Mouse (Mus musculus): Measurements from ENCODE around the gene Zc3h8.

Zc3h8 gene

DNA sequence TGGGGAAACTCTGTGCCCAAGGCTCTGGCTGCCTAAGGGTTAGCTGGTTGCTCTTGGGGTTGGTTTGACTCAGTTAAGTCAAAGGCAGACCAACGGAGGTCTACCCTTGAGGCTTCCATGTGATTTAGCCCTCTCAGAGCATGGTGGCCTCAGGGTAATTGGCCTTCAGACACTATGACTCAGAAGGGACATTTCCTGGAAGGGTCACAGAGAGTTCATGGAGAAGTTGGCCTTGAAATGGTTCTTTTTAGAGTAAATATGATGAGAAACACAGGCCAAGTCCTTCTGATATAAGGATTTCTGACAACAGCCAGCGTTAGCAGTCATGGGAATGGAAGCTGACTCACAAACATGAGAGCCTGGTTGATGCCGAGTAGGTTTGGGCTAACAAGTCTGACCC lies 40.2 kb downstream of the Zc3h8 start:
- in situ Hi-C loops (cut with MboI; ENCODE audit: low pct_unique_long_range_greater_than_20kb in 1 of 2, low sequenced_read_pairs in 2 of 2, unreplicated experiment in 1 of 2): no loop called here

DNA sequence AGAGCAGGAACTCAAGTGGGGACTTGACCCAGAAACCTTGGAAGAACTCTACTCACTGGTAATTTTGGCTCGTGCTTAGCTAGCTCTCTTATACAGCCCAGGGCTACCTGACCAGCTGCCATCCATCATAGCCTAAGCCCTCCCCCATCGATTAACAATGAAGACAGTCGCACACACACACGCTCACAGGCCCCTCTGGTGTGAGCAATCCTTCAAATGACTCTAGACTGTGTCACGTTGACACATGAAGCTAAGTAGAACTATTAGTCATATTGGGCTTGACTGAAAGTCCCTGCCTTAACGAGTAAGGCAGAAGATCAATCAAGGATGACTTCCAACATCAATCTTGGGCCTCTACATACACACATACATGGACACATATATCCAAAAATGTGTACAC lies 41.0 kb downstream of the Zc3h8 start:
- in situ Hi-C loops (cut with MboI; ENCODE audit: low pct_unique_long_range_greater_than_20kb in 1 of 2, low sequenced_read_pairs in 2 of 2, unreplicated experiment in 1 of 2): no loop called here

DNA sequence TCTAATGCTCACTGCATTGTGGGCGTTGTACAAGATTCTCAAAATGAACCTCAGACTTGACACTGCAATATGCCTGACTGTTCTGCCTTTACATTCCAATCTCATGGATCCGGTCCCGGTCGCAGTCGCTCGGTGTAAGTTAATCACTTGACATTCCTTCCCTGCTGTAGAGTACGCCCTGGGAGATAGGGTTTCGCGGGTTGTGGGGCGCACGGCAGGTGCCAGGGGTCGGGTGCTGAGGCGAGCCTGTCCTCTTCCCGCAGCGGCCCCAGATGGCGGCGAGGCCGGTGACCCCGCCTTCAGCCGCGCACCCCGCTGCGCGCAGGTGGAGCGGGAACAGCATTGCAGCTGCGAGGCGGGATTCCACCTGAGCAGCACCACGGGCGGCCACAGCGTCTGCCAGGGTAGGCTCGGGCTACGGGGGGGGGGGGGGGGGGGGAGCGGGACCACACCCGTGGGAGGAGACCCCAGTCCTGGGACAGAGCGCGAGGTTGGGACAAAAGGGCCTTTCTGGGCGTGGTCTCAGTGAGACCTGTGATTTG lies 51.6 kb downstream of the Zc3h8 start:
- in situ Hi-C loops (cut with MboI; ENCODE audit: low pct_unique_long_range_greater_than_20kb in 1 of 2, low sequenced_read_pairs in 2 of 2, unreplicated experiment in 1 of 2): loop anchor here (10.0 to 25.0 kb wide), 2 partner anchors 163 to 370 kb away; no protein-coding TSS in a partner anchor

DNA sequence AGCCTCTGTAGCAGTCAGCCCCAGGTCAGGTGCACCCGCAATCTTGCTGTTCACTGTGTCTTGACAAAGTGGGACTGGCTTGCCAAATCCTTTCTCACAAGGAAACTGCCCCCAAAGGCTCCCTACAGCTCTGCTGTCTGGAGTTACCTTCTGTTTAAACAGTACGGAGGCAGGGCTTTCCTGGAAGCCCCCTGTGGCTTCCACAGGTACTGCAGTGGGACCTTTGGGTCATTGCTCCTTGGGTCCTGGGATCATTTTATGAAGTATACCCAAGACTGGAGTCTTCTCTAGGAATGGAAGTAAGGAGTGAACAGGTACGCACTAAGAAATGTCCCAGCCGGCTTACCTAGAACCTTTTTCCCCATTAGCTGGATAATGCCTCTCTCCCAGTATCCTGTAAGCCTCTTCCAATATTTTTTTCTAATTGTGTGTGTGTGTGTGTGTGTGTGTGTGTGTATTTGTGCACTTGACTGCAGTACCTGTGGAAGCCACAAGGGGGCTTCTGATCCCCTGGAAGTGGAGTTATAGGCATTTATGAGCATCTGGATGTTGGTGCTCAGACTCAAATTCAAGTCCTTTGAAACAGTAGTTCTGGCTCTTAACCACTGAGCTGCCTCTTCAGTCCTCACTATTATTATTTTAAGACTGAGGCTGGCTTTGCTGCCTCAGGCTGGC lies 53.1 kb downstream of the Zc3h8 start:
- in situ Hi-C loops (cut with MboI; ENCODE audit: low pct_unique_long_range_greater_than_20kb in 1 of 2, low sequenced_read_pairs in 2 of 2, unreplicated experiment in 1 of 2): loop anchor here (10.0 to 25.0 kb wide), 2 partner anchors 164 to 372 kb away; no protein-coding TSS in a partner anchor

DNA sequence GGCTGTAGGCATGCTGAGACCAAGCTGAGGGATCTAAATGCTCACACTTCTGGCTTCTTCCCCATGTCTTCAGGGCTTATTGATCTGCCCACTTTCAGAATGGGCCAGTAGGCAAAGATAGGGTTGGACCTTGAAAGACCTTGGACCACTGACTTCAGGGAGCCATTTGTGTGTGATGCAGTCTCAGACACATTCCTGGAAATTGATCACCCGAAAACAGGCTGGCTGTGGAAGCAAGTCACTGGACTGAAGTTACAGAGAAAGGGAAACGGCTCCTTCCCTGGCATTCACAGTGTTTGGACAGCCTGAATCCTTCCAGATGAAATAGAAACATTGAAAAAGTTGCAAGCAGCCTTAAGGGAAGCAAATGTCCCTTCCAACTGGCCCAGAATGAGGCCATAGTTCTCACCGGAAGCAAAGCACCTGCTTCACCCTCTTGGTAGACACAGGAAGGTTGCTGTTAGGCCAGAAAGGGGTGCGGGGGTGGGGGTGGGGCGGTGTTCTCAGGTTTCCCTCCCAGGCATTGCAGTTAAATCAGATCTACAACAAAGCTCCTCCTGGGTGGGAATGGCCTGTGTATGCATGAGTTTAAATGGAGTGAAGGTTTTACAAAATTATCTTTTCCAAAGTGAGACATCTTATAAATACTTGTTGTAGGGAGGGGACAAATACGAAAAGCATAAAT lies 55.9 kb downstream of the Zc3h8 start:
- in situ Hi-C loops (cut with MboI; ENCODE audit: low pct_unique_long_range_greater_than_20kb in 1 of 2, low sequenced_read_pairs in 2 of 2, unreplicated experiment in 1 of 2): loop anchor here in 1 of 2 experiments (25.0 kb wide), 1 partner anchor 374 kb away; no protein-coding TSS in a partner anchor

DNA sequence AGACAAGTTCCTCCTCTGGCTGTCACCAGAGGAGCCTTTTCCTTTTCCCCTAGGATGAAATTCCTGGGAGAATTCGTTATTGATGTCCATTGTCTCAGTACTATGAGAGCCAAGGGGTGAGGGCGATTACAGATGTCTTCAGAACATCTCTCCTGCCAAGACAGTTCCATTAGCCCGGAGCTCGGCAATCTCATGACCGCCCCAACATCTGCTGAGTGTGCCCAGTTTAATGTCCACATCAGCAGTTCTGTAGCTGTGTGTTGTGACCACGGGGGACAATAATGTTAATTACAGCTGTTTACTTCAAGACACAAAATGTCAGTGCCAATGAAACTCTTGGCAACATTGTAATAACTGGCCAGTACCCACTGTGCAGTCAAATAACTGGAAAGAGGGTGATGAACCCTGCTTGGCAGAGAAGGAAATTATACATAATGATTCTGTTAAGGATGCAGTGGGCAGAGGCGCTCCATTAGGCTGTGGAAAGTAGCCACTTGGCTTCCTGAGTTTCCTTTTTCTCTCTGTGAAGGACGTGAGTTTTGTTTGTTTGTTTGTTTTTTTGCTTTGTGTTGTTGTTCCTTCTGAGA lies 58.6 kb downstream of the Zc3h8 start:
- in situ Hi-C loops (cut with MboI; ENCODE audit: low pct_unique_long_range_greater_than_20kb in 1 of 2, low sequenced_read_pairs in 2 of 2, unreplicated experiment in 1 of 2): loop anchor here in 1 of 2 experiments (25.0 kb wide), 1 partner anchor 377 kb away; no protein-coding TSS in a partner anchor

DNA sequence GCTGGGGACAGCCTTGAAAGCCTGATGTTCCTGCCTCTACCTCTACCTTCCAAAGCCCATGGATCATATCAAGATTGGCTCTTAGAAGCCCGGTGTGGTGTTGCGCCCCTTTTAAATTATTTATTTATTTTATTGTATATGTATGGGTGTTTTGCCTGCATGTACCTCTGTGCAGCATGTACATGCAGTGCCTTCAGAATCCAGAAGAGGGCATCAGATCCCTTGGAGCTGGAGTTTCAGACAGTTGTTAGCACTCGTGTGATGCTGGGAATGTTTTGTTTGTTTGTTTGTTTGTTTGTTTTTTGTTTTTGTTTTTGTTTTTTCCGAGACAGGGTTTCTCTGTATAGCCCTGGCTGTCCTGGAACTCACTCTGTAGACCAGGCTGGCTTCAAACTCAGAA lies 62.6 kb downstream of the Zc3h8 start:
- in situ Hi-C loops (cut with MboI; ENCODE audit: low pct_unique_long_range_greater_than_20kb in 1 of 2, low sequenced_read_pairs in 2 of 2, unreplicated experiment in 1 of 2): loop anchor here in 1 of 2 experiments (25.0 kb wide), 1 partner anchor 381 kb away; no protein-coding TSS in a partner anchor

Data from mouse embryonic stem cell (cell line).